Mouse (Mus musculus) frontal cortex, postnatal 14 days (tissue): ENCODE measurements around the gene S100a11.

Experiments used
- DNase-seq, 2 experiments: peaks; one replicate each; pipeline ENCODE4 v3.0.0; 2022; ENCODE audit warnings: low spot score in 2 of 2

The S100a11 gene

GRCm38 (mm10) chr3:93557471-93557870 lies 37.2 kb downstream of the S100a11 start:
- no peak for DNase-seq

- no peak for DNase-seq
Measured at GRCm38 (mm10) chr3:93559961-93560360, 39.7 kb downstream of the S100a11 start.

- no peak for DNase-seq
Measured at GRCm38 (mm10) chr3:93562372-93562771, 42.1 kb downstream of the S100a11 start.

- DNase-seq: no peak
Measured at GRCm38 (mm10) chr3:93563216-93563615, 42.9 kb downstream of the S100a11 start.

GRCm38 (mm10) chr3:93566892-93567291 lies 46.6 kb downstream of the S100a11 start:
- DNase-seq: no peak

GRCm38 (mm10) chr3:93567721-93568120 lies 47.4 kb downstream of the S100a11 start:
- no peak for DNase-seq

GRCm38 (mm10) chr3:93568428-93569040 lies 48.2 kb downstream of the S100a11 start:
- no peak for DNase-seq

- DNase-seq: no peak
Measured at GRCm38 (mm10) chr3:93569046-93569445, 48.8 kb downstream of the S100a11 start.

- no peak for DNase-seq
Measured at GRCm38 (mm10) chr3:93572058-93572791, 51.9 kb downstream of the S100a11 start.
